Mouse (Mus musculus) hindbrain, embryonic 10.5 days (tissue): ENCODE measurements around the gene Pla2g7. TPM values are rescaled to one million over a fixed set of nuclear protein-coding genes. Genes with fewer than 3 reads are reported as not detected.
A peak's percentile ranks its signal among the peaks of the same experiment; 100 is the strongest.
"Not testable (repeated sequence)": the region's sequence is repeated elsewhere in the genome, so short reads cannot be mapped to it uniquely, and the experiment has no call there.

Experiments used
- DNase-seq: peaks from one replicate; pipeline ENCODE4 v3.0.0-alpha.2; 2017; ENCODE audit warnings: low spot score
- H3K27ac ChIP-seq: fragments of 300-500 bp; sonication (generic); 2 replicates; pipeline ENCODE4 v1.5.1; 2016; ENCODE audit warnings: mild to moderate bottlenecking, moderate library complexity
- H3K27me3 ChIP-seq: fragments of 300-500 bp; sonication (generic); 2 replicates; pipeline ENCODE4 v1.6.1; 2016; ENCODE audit warnings: mild to moderate bottlenecking; ENCODE audit not compliant: poor library complexity, insufficient read depth, severe bottlenecking
- H3K36me3 ChIP-seq: fragments of 300-500 bp; sonication (generic); 2 replicates; pipeline ENCODE4 v1.6.1; 2016; ENCODE audit warnings: mild to moderate bottlenecking, moderate library complexity
- H3K4me1 ChIP-seq: fragments of 300-500 bp; sonication (generic); replicated peaks from 2 replicates; pipeline ENCODE4 v1.6.1; 2016; ENCODE audit warnings: mild to moderate bottlenecking
- H3K4me3 ChIP-seq: fragments of 300-500 bp; sonication (generic); 2 replicates; pipeline ENCODE4 v1.5.1; 2016; ENCODE audit warnings: mild to moderate bottlenecking, moderate library complexity
- H3K9me3 ChIP-seq: fragments of 300-500 bp; sonication (generic); 2 replicates; pipeline ENCODE4 v1.6.1; 2016; ENCODE audit warnings: mild to moderate bottlenecking, moderate library complexity
- WGBS: fragments of 180-500 bp; shearing (Covaris S2); methylation state at CpG from one replicate; pipeline ENCODE4 v1.1.7; 2016; 5-methylcytosine and 5-hydroxymethylcytosine counted together
- polyA plus RNA-seq: library from polyadenylated mRNA; unstranded; fragments of >200 nt; fragmentation: Nextera tagmentation; extraction: Ambion mirVana; gene quantifications from 2 replicates; pipeline ENCODE4 v1.2.1, GENCODE M21; 2016

The Pla2g7 gene
- polyA plus RNA-seq, result 7.0 and 11.2 TPM in 2 replicates

DNA sequence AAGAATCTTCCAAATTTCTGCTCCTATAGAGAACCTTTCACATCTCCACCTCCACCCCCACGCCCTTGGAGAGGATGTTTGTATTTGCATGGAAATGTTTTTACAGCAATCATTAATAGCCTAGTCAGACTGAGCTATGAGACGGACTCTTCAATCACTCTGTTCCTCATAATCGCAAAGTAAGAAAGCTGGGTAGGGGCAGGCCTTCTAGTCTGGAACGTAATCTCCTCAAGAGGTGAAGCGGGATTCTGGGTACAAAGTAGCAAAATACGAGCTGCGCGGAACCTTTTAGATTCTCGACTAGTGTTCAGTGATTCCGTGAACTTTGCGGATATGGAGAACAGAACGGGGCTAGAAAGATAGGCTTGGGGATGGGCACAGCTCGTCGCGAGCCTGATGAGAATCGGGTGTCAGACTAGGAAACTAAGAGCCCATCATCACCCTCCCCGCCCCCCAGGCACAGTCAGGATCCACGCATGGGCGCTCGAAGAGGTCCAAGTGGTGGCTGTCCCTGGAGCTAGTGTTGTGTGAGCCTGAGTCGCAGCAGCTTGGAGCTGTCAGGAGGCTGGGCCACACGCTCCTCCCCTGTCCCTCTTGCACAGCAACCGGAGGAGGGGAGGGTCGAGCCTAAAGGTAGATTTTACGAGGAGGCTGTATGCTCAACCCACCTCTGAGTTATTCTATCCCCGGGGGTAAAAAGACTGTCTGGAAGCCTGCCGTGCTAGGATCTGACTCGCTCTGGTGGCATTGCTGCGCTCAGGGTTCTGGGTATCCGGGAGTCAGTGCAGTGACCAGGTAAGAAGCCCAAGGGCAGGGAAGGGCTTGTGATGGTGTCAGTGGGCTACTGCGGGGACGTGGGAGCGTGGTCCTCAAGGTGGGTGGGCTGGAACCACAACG lies at the start of gene Pla2g7:
Pla2g7 (plus strand) TSS at position 107 of the 897 bp plus-strand sequence.
- peak; percentile 66 for DNase-seq
- Histone ChIP-seq H3K9me3 (no peaks in the 10 kb centered on the region), H3K4me3 (peak within 1 kb of the TSS; percentile 60), H3K4me1 (peaks cover 18% of the 10 kb centered on the region), H3K27me3 (peaks cover 8% of the 10 kb centered on the region; the same call in 1 of the 2 replicates), H3K27ac (peak within 1 kb of the TSS; percentile 82), H3K36me3 (no peaks in the 10 kb centered on the region)
- WGBS, result under 1% methylated on average over 34 of the region's 34 CpGs

DNA sequence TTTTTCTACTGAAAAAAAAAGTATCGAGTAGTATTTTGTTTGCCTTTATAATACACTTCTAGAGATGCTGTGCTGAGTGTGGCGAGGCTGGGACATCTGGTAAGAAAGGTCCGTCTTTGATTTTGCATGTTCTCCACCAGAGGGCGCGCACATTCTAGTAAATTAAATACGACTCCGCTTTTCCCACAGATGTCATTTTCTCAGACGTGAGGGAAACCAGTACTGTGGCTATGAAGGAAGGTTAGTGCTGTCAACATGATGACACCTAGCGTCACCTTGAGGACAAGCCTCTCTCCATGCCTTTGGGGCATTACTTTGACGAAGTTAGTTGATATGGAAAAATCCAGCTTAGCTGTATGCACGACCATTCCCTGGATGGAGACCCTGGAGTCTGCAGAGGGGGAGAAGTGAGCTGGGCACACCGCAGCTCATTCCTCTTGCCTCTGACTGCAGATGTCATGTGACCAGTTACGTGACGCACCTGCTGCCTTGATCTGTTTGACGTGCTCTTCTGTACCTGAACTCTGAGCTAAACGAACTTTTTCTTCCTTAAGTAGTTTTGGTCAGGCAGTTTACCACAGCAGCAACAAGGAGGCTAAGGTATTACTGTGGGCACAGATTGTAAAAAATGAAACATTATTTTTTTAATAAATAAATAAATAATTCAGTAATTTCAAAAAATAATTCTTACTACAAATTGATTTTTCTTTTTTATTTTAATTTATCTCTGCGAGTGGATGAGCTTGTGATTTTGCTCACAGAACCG lies 49.1 kb upstream of the Pla2g7 start:
- Histone ChIP-seq H3K9me3 (peaks cover 8% of the 10 kb centered on the region; the same call in 1 of the 2 replicates), H3K36me3 (no peaks in the 10 kb centered on the region), H3K4me1 (no peaks in the 10 kb centered on the region), H3K27me3 (no peaks in the 10 kb centered on the region), H3K4me3 (no peak overlapping the region), H3K27ac (no peak overlapping the region)
- WGBS, result 29% methylated on average over 18 of the region's 18 CpGs
- peak; percentile 68 for DNase-seq

DNA sequence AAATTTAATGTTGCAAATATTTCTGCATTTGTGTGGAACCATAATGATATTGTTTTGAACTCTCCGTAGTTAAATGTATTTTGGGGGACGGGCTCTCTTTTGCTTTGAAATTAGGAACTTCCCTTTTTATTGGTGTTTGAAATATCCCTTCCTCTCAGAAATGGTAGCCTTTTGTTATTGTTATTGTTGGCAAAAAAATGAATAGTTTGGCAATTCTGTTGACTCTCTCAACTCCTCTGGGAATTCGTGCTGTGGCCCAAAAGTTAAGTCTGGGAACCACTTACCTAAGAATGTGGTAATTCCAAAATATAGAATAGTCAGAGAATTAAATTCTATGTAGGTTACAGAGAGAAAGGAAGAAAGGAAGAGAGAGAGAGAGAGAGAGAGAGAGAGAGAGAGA lies 47.7 kb upstream of the Pla2g7 start:
- no peaks in the 10 kb centered on the region for H3K27me3 ChIP-seq
- 89% methylated on average over 3 of the region's 3 CpGs for whole genome bisulfite sequencing
- DNase-seq, result no peak

DNA sequence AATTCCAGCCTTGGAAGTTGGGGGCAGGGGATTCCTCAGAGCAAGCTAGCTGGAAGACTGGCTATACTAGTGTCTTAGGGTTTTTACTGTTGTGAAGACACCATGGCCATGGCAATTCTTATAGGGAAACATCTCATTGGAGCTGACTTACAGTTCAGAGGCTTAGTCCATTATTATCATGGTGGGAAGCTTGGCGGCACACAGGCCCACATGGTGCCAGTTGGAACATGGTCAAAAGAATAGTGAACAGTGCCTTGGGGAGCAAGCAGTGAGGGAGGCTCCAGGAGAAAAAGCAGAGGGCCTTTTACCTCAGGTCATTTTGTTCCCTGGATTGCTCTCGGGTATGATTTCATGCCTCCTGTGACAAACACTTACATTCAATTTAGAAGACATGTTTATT lies 37.4 kb upstream of the Pla2g7 start:
- H3K36me3 ChIP-seq, result no peaks in the 10 kb centered on the region
- no peak for DNase-seq
- H3K9me3 ChIP-seq, result no peaks in the 10 kb centered on the region
- peaks cover under 1% of the 10 kb centered on the region for H3K27me3 ChIP-seq
- H3K27ac ChIP-seq, result no peak overlapping the region
- 83% methylated on average over 2 of the region's 2 CpGs for whole genome bisulfite sequencing
- peaks cover 16% of the 10 kb centered on the region for H3K4me1 ChIP-seq
- H3K4me3 ChIP-seq, result no peak overlapping the region

More for the DNA sequence above, 47.7 kb upstream of the Pla2g7 start:
- Histone ChIP-seq H3K4me1 (no peaks in the 10 kb centered on the region), H3K9me3 (no peaks in the 10 kb centered on the region), H3K27ac (no peak overlapping the region), H3K36me3 (no peaks in the 10 kb centered on the region), H3K4me3 (no peak overlapping the region)

DNA sequence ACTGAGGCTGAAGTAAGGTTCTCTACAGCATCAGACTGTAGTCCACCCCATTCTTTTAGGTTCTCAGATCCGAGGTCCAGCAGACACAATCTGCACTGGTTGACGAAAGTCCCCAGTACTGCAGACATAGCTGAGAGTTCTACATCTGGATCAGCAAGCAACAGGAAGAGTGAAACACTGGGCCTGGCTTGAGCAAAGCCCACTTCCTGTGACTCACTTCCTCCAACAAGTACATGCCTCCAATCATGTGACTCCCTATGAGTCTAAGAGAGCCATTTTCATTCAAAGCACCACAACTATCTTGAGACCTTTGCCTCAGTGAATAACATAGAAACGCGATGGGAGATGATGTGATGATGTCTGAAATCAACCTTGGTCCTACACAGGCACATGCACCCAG lies 36.7 kb upstream of the Pla2g7 start:
- 94% methylated on average over 4 of the region's 4 CpGs for WGBS
- no peak for DNase-seq
- no peaks in the 10 kb centered on the region for H3K36me3 ChIP-seq

DNA sequence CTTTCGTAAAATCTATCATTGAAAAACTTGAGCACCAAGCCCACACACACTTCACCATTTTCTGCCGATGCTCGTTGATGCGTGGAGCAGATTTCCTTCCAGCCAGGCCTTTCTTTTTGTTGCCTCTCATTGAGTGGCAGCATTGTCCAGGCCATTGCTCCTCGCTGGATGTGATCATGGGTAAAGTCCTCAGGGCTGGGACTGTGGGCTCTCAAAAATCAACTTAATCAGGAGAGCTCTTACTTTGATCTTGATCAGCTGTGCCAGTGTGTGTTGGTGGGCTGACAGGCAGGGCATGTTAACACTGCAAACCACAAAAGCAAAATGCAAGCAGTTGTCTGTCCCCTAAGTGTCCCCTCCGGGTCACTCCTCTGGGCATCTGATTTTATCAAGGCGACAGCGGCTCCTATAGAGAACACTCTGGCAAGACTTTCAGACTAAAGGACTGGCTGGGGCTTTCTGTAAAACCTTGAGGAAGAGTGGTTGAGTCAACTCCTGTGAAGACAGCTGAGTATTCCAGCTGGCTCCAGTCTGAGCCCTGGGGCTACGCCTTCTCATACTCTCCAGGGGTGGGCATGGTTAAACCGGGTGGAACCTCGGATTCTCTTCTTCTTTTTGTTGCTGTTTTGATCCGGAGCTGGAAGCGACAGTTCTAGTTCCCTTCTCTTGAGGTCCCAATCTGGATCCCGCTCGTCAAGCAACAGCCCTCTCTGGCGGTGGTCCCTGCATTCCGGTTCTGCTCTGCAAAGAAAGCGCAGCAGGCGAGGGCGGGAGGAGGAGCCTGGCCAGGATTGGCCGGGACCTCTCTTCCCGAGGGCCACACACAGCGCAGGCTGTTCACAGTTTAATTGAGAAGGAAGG lies 33.3 kb upstream of the Pla2g7 start:
- Histone ChIP-seq H3K9me3 (no peaks in the 10 kb centered on the region), H3K4me3 (peak overlapping the region; percentile 45), H3K27ac (peak overlapping the region; percentile 84), H3K27me3 (peaks cover 21% of the 10 kb centered on the region), H3K36me3 (no peaks in the 10 kb centered on the region), H3K4me1 (peaks cover 16% of the 10 kb centered on the region)
- WGBS, result 8% methylated on average over 23 of the region's 23 CpGs
- DNase-seq, result peak; percentile 86

More for the DNA sequence above, 36.7 kb upstream of the Pla2g7 start:
- Histone ChIP-seq H3K9me3 (no peaks in the 10 kb centered on the region), H3K4me1 (peaks cover 16% of the 10 kb centered on the region), H3K27ac (no peak overlapping the region), H3K4me3 (no peak overlapping the region), H3K27me3 (peaks cover 7% of the 10 kb centered on the region)

DNA sequence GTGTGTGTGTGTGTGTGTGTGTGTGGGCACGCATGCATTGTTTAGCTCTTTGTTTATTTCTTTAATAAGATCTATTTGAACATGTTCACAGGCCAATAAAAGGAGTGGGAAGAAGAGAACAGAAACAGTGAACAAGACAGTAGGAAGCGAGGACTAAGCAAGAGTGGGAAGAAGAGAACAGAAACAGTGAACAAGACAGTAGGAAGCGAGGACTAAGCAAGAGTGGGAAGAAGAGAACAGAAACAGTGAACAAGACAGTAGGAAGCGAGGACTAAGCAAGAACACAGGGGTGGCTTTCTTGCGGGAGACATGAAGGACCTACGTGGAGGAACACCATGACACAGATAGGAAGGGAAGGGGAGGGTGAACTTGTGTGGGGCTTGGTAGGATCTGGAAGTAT lies 31.1 kb upstream of the Pla2g7 start:
- Histone ChIP-seq H3K4me1 (peaks cover 16% of the 10 kb centered on the region), H3K27me3 (peaks cover 21% of the 10 kb centered on the region)
- H3K4me3 ChIP-seq, DNase-seq, H3K27ac ChIP-seq, H3K36me3 ChIP-seq, H3K9me3 ChIP-seq: not testable (repeated sequence)
- WGBS, result 90% methylated on average over 6 of the region's 6 CpGs

DNA sequence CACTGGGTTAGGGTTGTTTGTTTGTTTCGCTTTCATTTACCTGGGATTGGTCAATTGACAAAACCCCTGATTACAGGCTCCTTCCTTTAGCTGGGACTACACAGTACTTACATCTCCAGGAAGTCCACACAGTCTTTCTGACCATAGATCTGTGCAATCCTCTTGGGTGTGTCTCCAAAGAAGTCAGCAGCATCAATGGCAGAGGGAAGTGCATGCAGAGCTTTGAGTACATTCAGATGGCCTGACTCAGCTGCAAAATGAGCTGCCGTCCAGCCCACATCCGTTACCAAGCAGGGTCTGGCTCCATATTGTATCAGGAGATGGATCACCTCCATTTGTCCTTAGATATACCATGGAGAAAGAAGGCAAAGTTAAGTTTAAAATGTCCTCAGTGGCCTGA lies 29.1 kb upstream of the Pla2g7 start:
- Histone ChIP-seq H3K27me3 (peaks cover 21% of the 10 kb centered on the region; the same call in 1 of the 2 replicates), H3K4me3 (no peak overlapping the region), H3K27ac (no peak overlapping the region), H3K36me3 (no peaks in the 10 kb centered on the region), H3K9me3 (no peaks in the 10 kb centered on the region), H3K4me1 (peaks cover 15% of the 10 kb centered on the region)
- DNase-seq, result no peak
- 88% methylated on average over 3 of the region's 3 CpGs for WGBS

DNA sequence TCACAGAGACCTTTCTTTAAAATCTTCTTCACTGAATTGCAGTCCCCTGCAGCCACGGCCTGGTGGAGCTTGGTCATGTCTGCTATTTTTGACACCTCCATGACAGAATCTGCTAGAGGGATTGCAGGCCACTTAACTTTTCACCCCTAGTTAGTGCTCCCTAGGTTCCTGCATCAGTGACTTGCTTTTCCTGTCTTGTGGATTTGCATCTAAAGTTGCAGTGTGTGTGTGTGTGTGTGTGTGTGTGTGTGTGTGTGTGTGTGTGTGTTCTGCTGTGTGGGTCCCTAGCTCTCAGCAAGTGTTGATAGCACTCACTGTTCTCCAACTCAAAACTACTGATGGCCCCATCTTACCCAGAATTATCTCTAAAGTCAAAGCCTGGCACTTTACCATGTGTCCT lies 24.4 kb upstream of the Pla2g7 start, which contains the start of gene Ankrd66:
Ankrd66 (minus strand) TSS at position 101 of the 400 bp plus-strand sequence.
- DNase-seq, result no peak
- H3K4me3 ChIP-seq, result no peak within 1 kb of the TSS
- H3K4me1 ChIP-seq, result peaks cover 8% of the 10 kb centered on the region; the same call in 1 of the 2 replicates
- no peak within 1 kb of the TSS for H3K27ac ChIP-seq
- no peaks in the 10 kb centered on the region for H3K36me3 ChIP-seq
- no peaks in the 10 kb centered on the region for H3K9me3 ChIP-seq
- 92% methylated on average over 1 of the region's 1 CpGs for WGBS
- H3K27me3 ChIP-seq, result no peaks in the 10 kb centered on the region

DNA sequence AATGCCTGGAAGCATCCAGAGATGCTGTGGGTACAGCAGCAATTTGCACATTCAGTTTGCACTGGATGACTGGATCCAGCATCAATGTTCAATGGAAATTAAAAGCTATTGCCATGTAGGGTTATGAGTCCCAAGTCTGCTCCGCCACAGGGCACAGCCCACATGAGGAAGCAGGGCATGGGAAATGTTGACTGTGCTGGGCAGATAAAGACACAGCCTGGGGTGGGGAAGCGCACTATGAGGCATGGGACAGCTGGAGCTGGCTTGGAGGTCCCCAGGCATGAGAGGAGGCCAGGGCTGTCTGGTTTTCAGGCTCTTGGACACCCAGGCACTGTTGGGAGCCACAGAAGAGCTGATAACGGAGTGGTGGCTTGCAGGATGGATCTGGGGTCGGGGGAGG lies 23.9 kb upstream of the Pla2g7 start:
- WGBS, result 88% methylated on average over 4 of the region's 4 CpGs
- peaks cover 8% of the 10 kb centered on the region; the same call in 1 of the 2 replicates for H3K4me1 ChIP-seq
- H3K9me3 ChIP-seq, result no peaks in the 10 kb centered on the region
- H3K27me3 ChIP-seq, result no peaks in the 10 kb centered on the region
- no peak overlapping the region for H3K27ac ChIP-seq
- no peak for DNase-seq
- no peak overlapping the region for H3K4me3 ChIP-seq
- H3K36me3 ChIP-seq, result no peaks in the 10 kb centered on the region

DNA sequence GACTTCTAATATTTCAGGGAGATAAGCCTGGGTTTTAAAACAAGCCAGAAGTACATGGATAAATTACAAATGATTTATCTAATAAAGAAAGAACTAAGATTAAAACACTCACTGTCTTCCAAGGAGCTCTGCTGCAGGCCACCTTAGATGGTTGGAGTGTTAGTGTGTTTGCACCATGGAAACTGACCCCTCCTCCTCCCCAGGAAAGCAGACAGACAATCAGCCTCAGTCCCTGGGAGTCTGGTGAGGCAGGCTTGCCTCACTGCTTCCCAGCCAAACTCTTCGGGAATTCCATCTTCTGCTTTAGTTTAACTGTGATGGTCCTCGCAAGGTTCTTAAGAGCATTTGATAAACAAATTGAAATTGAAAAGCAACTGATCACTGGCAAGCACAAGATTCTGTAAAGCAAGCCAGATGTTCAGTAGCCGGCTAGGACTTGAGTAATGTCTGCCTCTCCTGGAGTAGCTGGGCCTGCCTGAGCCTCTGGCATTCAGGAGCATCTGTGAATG lies 16.7 kb upstream of the Pla2g7 start:
- H3K27me3 ChIP-seq, result no peaks in the 10 kb centered on the region
- DNase-seq, result peak; percentile 22
- H3K4me1 ChIP-seq, result peaks cover 20% of the 10 kb centered on the region
- H3K36me3 ChIP-seq, result no peaks in the 10 kb centered on the region
- WGBS, result 22% methylated on average over 3 of the region's 3 CpGs
- no peak overlapping the region for H3K4me3 ChIP-seq
- peak overlapping the region; percentile 50; the same call in 1 of the 2 replicates for H3K27ac ChIP-seq
- no peaks in the 10 kb centered on the region for H3K9me3 ChIP-seq
